Mouse (Mus musculus) forebrain, embryonic 12.5 days (tissue): Measurements from ENCODE around the gene Patj. TPM values are rescaled to one million over a fixed set of nuclear protein-coding genes. Genes with fewer than 3 reads are reported as not detected.

Experiments
- ATAC-seq: fragments of 200-750 bp; cut with Nextera tagmentation; 2 replicates; pipeline ENCODE4 v1.8.0; 2017; ENCODE audit warnings: moderate TSS enrichment; ENCODE audit not compliant: low FRiP score
- H3K27ac ChIP-seq: fragments of 300-500 bp; sonication (generic); 2 replicates; pipeline ENCODE4 v1.5.1; 2016; ENCODE audit warnings: mild to moderate bottlenecking
- H3K27me3 ChIP-seq: fragments of 300-500 bp; sonication (generic); 2 replicates; pipeline ENCODE4 v1.6.1; 2016; ENCODE audit warnings: mild to moderate bottlenecking
- H3K36me3 ChIP-seq: fragments of 300-500 bp; sonication (generic); replicated peaks from 2 replicates; pipeline ENCODE4 v1.6.1; 2016; ENCODE audit warnings: mild to moderate bottlenecking
- H3K4me1 ChIP-seq: fragments of 300-500 bp; sonication (generic); 2 replicates; pipeline ENCODE4 v1.6.1; 2016
- H3K4me2 ChIP-seq: fragments of 300-500 bp; sonication (generic); 2 replicates; pipeline ENCODE4 v1.6.1; 2016; ENCODE audit warnings: mild to moderate bottlenecking, moderate library complexity
- H3K4me3 ChIP-seq: fragments of 300-500 bp; sonication (generic); replicated peaks from 2 replicates; pipeline ENCODE4 v1.5.1; 2016; ENCODE audit warnings: mild to moderate bottlenecking
- H3K9ac ChIP-seq: fragments of 300-500 bp; sonication (generic); 2 replicates; pipeline ENCODE4 v1.6.1; 2016; ENCODE audit warnings: mild to moderate bottlenecking
- H3K9me3 ChIP-seq: fragments of 300-500 bp; sonication (generic); 2 replicates; pipeline ENCODE4 v1.6.1; 2016
- WGBS: fragments of 180-500 bp; shearing (Covaris S2); methylation state at CpG from one replicate; pipeline ENCODE4 v1.1.7; 2016; 5-methylcytosine and 5-hydroxymethylcytosine counted together
- microRNA-seq: library from miRNA; unstranded; fragments of <30 nt; microRNA quantifications from one replicate; pipeline ENCODE4, GENCODE M21; 2017
- polyA plus RNA-seq: library from polyadenylated mRNA; unstranded; fragments of >200 nt; fragmentation: Nextera tagmentation; extraction: Ambion mirVana; gene quantifications from 2 replicates; pipeline ENCODE4 v1.2.1, GENCODE M21; 2016

The Patj gene
- polyA plus RNA-seq, 1 experiment from 2014 or later = 12.9 TPM

DNA sequence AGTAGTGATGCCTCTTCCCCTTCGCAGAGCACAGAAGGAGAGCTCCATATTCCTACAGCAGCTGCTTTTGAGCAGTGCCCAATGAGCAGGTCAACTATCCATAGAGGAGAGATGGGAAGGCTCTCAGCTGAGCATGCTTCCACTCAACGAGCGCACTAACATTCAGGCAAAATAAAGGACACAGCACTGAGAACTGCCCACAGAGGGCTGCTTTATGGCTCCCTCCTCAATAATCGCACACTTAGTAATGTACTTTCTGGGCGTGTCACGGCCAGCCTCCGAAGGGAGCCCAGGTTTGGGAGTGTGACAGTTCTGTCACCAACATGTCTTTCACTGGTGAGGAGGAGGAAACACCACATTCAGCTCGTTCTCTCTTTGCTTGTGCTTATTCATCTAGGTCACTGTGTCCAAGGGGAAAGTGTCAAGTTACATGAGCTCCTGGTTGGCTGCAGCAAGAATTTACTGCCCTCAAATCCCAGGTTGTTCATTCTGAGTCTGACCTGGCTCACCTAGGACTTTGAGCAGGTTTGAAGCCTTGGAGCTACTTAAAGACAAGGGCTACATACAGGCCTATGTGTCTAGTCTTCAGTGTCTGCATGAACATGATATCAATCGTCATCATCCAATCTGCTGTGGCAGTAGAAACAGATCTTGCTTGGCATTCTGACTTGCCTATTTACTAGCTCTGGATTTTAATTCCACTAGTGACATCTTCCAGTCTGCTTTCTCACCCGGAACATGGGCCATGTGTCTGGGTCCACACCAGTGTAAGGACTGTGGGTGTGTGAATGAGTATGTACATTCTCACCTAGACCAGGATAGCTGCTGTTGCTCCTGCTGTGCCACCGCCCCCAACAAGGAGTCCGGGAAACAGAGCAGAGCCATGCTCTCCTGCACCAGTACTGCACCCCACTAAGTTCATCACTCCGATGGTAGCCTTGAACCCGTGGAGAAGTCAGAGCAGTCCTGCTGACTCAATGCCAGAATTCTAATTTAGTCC, 371.8 kb downstream of the Patj start:
- ATAC-seq = no peak
- Histone ChIP-seq H3K27ac (no peak overlapping the region), H3K4me3 (no peak overlapping the region), H3K27me3 (no peaks in the 10 kb centered on the region), H3K9ac (no peak overlapping the region), H3K4me1 (no peaks in the 10 kb centered on the region), H3K4me2 (no peak overlapping the region), H3K36me3 (no peaks in the 10 kb centered on the region), H3K9me3 (no peaks in the 10 kb centered on the region)
- 83% methylated on average over 14 of the region's 14 CpGs for WGBS

Small RNAs within 50 kb of the gene (microRNA-seq; reads per million reads assigned to microRNA genes)
- gene Gm22625 = not detected
- gene Gm26154 = not detected

Other genes starting within 250 kb of the Patj start
- gene Tm2d1, start 12.5 kb upstream of the Patj start, polyA plus RNA-seq = 88.8 and 92.2 TPM in 2 replicates